Mouse (Mus musculus): ENCODE results near the gene Npffr2. TPM values are rescaled to one million over a fixed set of nuclear protein-coding genes. Genes with fewer than 3 reads are reported as not detected.

Gene Npffr2
- polyA plus RNA-seq, 1 experiment from 2014 or later, result 0.10 TPM

DNA sequence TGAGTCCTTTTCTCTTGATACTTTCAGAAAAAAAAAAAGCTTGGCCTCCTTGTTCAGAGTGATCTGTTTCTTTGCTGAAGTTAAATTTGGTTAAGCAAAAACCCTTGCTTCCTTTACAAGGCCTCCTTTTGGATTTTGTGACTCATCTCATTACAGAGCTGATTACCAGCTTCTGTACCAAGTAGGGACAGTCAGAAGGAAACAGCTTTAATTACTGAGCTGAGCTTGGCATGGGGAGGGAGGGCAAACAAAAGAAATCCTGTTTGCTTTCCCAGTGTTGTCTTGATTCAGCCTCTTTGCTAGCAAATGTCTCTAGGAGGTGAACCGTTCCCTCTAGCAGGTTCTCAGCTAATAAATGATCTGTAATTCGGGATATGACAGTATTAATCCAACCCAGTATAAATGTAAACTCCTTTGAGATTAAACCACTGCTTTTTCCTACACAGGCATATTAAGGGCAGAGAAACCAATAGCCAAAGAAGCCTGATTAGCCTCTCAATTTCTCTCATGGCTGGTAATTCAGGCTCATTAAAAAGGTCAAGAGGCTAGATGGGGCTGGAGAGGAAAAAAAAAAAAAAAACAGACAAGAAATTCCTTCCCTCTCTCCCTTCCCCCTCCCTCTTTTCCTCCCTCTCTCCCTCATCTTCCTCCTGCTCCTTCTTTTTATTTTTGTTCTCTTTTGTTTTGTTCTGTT is 84.2 kb downstream of the Npffr2 start:
- H3K9ac ChIP-seq (ENCODE audit: low read depth, low read length), result no peak overlapping the region
- DNase-seq (ENCODE audit: low spot score) (no peak), ATAC-seq (replicated peaks; ENCODE audit: low FRiP score) (no peak)
- H3K4me1 ChIP-seq (replicated peaks; ENCODE audit: control insufficient read depth, insufficient read depth, low read length), result no peaks in the 10 kb centered on the region
- H3K27ac ChIP-seq (ENCODE audit: low read depth, low read length), result no peak overlapping the region
- no peaks in the 10 kb centered on the region for H3K27me3 ChIP-seq (replicated peaks; ENCODE audit: control insufficient read depth, insufficient read depth, low read length)
- H3K4me3 ChIP-seq (ENCODE audit: low read depth, low read length), result no peak overlapping the region
- no peaks in the 10 kb centered on the region for H3K36me3 ChIP-seq (ENCODE audit: control insufficient read depth, insufficient read depth, low read length)
- no peaks in the 10 kb centered on the region; the same call in 1 of the 2 replicates for H3K9me3 ChIP-seq (ENCODE audit: control insufficient read depth, low read length)
- WGBS, result 62% methylated on average over 2 of the region's 2 CpGs
- H3K4me2 ChIP-seq, result no peak overlapping the region

DNA sequence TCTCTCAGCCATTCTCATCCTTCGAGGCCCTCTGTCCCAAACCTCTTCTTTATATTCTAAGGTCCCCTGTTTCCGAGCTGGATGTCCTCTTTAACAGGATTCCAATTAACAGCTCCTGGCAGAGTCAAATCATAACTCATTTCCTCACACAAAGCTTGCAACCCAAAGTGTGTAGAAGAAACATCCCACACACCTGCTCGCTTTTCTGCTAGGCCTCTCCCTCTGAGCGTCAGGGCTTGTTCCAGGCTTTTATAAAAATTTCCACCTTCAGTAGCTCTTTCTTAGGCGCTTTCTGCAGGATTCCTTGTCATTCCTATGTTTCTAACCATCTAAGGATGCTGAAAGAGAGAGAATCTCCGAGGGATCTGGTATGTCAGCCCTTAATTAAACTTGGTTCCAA is 85.0 kb downstream of the Npffr2 start:
- H3K4me1 ChIP-seq (replicated peaks; ENCODE audit: control insufficient read depth, insufficient read depth, low read length), result no peaks in the 10 kb centered on the region
- H3K4me3 ChIP-seq (ENCODE audit: low read depth, low read length), result no peak overlapping the region
- no peak overlapping the region for H3K4me2 ChIP-seq
- no peaks in the 10 kb centered on the region for H3K36me3 ChIP-seq (ENCODE audit: control insufficient read depth, insufficient read depth, low read length)
- H3K27ac ChIP-seq (ENCODE audit: low read depth, low read length), result no peak overlapping the region
- no peaks in the 10 kb centered on the region; the same call in 1 of the 2 replicates for H3K9me3 ChIP-seq (ENCODE audit: control insufficient read depth, low read length)
- no peaks in the 10 kb centered on the region for H3K27me3 ChIP-seq (replicated peaks; ENCODE audit: control insufficient read depth, insufficient read depth, low read length)
- no peak overlapping the region for H3K9ac ChIP-seq (ENCODE audit: low read depth, low read length)
- ATAC-seq (replicated peaks; ENCODE audit: low FRiP score) (no peak), DNase-seq (ENCODE audit: low spot score) (no peak)
- WGBS, result 68% methylated on average over 6 of the region's 6 CpGs

DNA sequence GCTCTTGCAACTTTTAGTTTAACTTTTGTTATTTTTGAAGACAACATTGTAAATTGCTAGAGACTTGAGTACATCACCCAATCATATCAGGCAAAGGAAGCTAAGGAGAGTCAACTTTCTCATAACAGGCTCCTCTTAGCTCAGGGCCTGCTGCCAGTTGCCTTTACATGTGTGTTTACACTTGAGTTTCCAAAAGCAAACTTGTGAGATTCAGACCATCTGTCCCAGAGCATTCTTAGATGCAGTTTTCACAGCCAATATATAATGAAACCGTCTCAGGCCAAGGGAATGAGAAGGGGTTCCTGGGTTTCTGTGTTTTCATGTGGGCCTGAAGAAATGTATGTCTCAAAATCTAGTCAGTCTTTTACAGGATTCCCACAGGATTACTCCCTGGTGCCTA is 104.4 kb downstream of the Npffr2 start:
- WGBS, result 64% methylated on average over 1 of the region's 1 CpGs
- no peak overlapping the region for H3K4me3 ChIP-seq (ENCODE audit: low read depth, low read length)
- no peak overlapping the region for H3K27ac ChIP-seq (ENCODE audit: low read depth, low read length)
- DNase-seq (ENCODE audit: low spot score) (no peak), ATAC-seq (replicated peaks; ENCODE audit: low FRiP score) (no peak)
- no peak overlapping the region for H3K9ac ChIP-seq (ENCODE audit: low read depth, low read length)
- no peaks in the 10 kb centered on the region for H3K36me3 ChIP-seq (ENCODE audit: control insufficient read depth, insufficient read depth, low read length)
- H3K4me2 ChIP-seq, result no peak overlapping the region
- no peaks in the 10 kb centered on the region for H3K4me1 ChIP-seq (replicated peaks; ENCODE audit: control insufficient read depth, insufficient read depth, low read length)
- H3K9me3 ChIP-seq (ENCODE audit: control insufficient read depth, low read length), result no peaks in the 10 kb centered on the region
- no peaks in the 10 kb centered on the region for H3K27me3 ChIP-seq (replicated peaks; ENCODE audit: control insufficient read depth, insufficient read depth, low read length)

Other genes starting within 250 kb of the Npffr2 start
- gene Gc, start 69.5 kb upstream of the Npffr2 start, polyA plus RNA-seq (2014; fragmentation: Nextera tagmentation; extraction: Ambion mirVana), result 13.5 and 17.3 TPM in 2 replicates